Mouse (Mus musculus) bone marrow, adult 2 months (tissue): ENCODE results near the gene Fam8a1. TPM values are rescaled to one million over a fixed set of nuclear protein-coding genes. Genes with fewer than 3 reads are reported as not detected.
A peak's percentile ranks its signal among the peaks of the same experiment; 100 is the strongest.

Source experiments
- H3K27ac ChIP-seq: fragments of 200-500 bp; 2 replicates; pipeline ENCODE4 v1.5.1; 2012; ENCODE audit warnings: low read depth, mild to moderate bottlenecking, control low read depth, inconsistent platforms, low read length; ENCODE audit not compliant: control insufficient read depth, poor library complexity, insufficient read depth
- H3K4me1 ChIP-seq: fragments of 200-500 bp; 2 replicates; pipeline ENCODE4 v1.6.1; 2011; ENCODE audit warnings: low read length; ENCODE audit not compliant: control insufficient read depth, insufficient read depth
- H3K4me3 ChIP-seq: fragments of 200-500 bp; replicated peaks from 2 replicates; pipeline ENCODE3; 2011; ENCODE audit warnings: mild to moderate bottlenecking, low read depth, low read length, control low read depth; ENCODE audit not compliant: control insufficient read depth
- CTCF ChIP-seq: fragments of 200-500 bp; IDR thresholded peaks from 2 replicates; pipeline ENCODE4 v1.5.1; 2011; ENCODE audit warnings: low read length, control low read depth; ENCODE audit not compliant: control insufficient read depth, insufficient read depth
- POLR2A ChIP-seq: fragments of 200-500 bp; IDR thresholded peaks from 2 replicates; pipeline ENCODE4 v1.6.1; 2011; ENCODE audit warnings: low read depth, mild to moderate bottlenecking, control low read depth, low read length, borderline replicate concordance; ENCODE audit not compliant: control insufficient read depth
- WGBS: fragments of 180-500 bp; shearing (Covaris S2); methylation state at CpG from one replicate; pipeline ENCODE4 v1.1.7; 2018; 5-methylcytosine and 5-hydroxymethylcytosine counted together
- polyA plus RNA-seq: library from polyadenylated mRNA; stranded (reverse); fragments of >200 nt; gene quantifications from 2 replicates; pipeline ENCODE4 v1.2.4, GENCODE M21; 2011; ENCODE audit warnings: low replicate concordance; ENCODE audit not compliant: missing spikeins, insufficient read depth, insufficient read length

Gene Fam8a1
- polyA plus RNA-seq, 1 experiment: 7.4 TPM

DNA sequence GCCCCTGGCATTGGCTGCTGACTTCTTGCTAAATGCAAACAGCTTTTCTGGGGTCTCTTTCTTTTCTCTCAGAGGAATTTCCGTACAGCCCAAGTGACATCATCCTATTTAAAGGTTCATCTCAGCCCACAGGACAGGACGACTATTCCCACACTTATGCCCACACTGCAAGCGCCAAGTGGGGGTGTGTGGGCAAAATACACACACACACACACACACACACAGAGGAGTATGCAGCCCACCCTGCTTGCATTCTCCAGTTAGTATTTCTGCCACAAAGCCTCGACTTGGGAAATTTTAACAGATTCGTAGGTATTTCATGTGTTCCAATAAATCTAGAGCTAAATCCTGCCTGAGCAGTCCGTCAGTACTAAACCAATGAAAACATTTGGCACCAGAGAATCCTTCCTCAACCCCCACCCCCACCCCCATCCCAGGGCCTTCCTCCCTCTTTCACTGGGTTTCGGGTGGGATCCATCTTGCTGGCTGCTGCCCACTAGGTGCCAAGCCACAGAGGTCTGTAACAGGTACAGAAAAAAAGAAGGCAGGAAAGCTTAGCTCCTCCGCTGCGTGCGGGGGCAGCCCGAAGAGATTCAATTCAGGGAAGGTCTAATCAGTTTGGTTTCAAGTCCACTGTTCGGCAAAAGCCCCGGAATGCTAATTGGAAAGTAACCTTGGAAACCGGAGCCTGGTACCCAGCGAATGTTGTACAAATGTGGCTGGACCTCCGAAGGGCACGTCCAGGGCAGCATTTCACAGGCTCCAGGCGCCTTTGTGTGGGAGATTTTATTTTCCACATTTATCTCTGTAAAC lies 35.8 kb upstream of the Fam8a1 start:
- Histone ChIP-seq H3K4me3 (no peak overlapping the region), H3K4me1 (no peaks in the 10 kb centered on the region; the same call in 1 of the 2 replicates), H3K27ac (no peak overlapping the region)
- 72% methylated on average over 18 of the region's 18 CpGs for WGBS
- TF ChIP-seq POLR2A: no peak
- TF ChIP-seq CTCF: no peak

GRCm38 (mm10) chr13:46634133-46634488 lies 35.2 kb upstream of the Fam8a1 start:
- H3K27ac ChIP-seq: no peak overlapping the region
- 12% methylated on average over 6 of the region's 6 CpGs for WGBS
- no peak overlapping the region for H3K4me3 ChIP-seq
- TF ChIP-seq CTCF: no peak
- no peak for TF ChIP-seq POLR2A
- H3K4me1 ChIP-seq: no peaks in the 10 kb centered on the region; the same call in 1 of the 2 replicates

- WGBS: 83% methylated on average over 10 of the region's 10 CpGs
- Histone ChIP-seq H3K4me3 (no peak overlapping the region), H3K27ac (no peak overlapping the region), H3K4me1 (no peaks in the 10 kb centered on the region; the same call in 1 of the 2 replicates)
- no peak for TF ChIP-seq POLR2A
- no peak for TF ChIP-seq CTCF
These were observed 28.5 kb upstream of the Fam8a1 start for GRCm38 (mm10) chr13:46640608-46641468.

DNA sequence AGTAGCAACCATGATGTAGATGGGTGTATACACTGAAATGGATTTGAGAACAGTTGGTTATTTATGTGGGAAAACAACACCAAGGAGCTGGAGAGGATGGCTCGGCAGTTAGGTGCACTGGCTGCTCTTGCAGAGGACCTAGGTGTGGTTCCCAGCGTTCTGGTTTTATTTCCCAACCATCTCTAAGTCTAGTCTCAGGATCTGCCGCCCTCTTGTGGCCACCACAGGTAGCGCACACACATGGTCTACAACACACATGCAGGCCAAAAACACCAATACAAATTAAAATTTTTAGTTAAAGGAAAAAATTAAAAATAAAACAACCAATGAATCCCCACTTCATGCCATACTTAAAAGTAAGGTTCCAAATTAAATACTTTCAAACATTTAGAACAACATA lies 27.0 kb upstream of the Fam8a1 start:
- TF ChIP-seq POLR2A: no peak
- peak; percentile 64 for TF ChIP-seq CTCF
- 88% methylated on average over 4 of the region's 4 CpGs for WGBS
- H3K4me3 ChIP-seq: no peak overlapping the region
- no peaks in the 10 kb centered on the region for H3K4me1 ChIP-seq
- H3K27ac ChIP-seq: no peak overlapping the region

GRCm38 (mm10) chr13:46644175-46644574 lies 25.1 kb upstream of the Fam8a1 start:
- 77% methylated on average over 6 of the region's 6 CpGs for WGBS
- no peak overlapping the region for H3K4me3 ChIP-seq
- TF ChIP-seq POLR2A (no peak), CTCF (no peak)
- no peak overlapping the region for H3K27ac ChIP-seq
- no peaks in the 10 kb centered on the region for H3K4me1 ChIP-seq

GRCm38 (mm10) chr13:46645476-46645875 lies 23.8 kb upstream of the Fam8a1 start:
- Histone ChIP-seq H3K4me1 (no peaks in the 10 kb centered on the region), H3K4me3 (no peak overlapping the region), H3K27ac (no peak overlapping the region)
- no peak for TF ChIP-seq CTCF
- TF ChIP-seq POLR2A: no peak
- WGBS: 91% methylated on average over 6 of the region's 6 CpGs

GRCm38 (mm10) chr13:46651853-46652252 lies 17.5 kb upstream of the Fam8a1 start:
- TF ChIP-seq CTCF: no peak
- TF ChIP-seq POLR2A: no peak
- Histone ChIP-seq H3K4me1 (no peaks in the 10 kb centered on the region; the same call in 1 of the 2 replicates), H3K4me3 (no peak overlapping the region), H3K27ac (no peak overlapping the region)
- 29% methylated on average over 7 of the region's 7 CpGs for WGBS

DNA sequence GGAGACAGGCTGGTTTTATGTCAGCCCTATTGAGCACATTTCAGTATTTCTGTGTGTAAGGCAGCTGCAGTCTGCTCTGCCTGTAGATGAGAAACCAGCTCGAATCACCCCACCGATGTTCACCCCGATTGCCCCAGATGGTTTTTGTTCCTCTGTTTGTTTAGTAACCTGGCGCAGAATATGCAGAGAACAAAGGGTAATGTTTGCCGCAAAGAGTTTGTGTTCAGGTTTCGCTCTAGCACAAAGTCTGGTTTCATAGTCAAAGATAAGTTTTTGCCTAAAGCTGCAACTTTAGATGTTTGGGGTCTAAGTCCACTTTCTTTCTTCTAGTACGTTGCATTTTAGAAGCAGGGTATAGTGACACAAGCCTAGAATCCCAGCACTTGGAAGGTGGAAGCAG lies 16.7 kb upstream of the Fam8a1 start:
- Histone ChIP-seq H3K27ac (no peak overlapping the region), H3K4me3 (no peak overlapping the region), H3K4me1 (no peaks in the 10 kb centered on the region; the same call in 1 of the 2 replicates)
- 88% methylated on average over 7 of the region's 7 CpGs for WGBS
- no peak for TF ChIP-seq CTCF
- TF ChIP-seq POLR2A: no peak
